Mouse (Mus musculus) midbrain, embryonic 15.5 days (tissue): Measurements from ENCODE around the gene Sytl2. TPM values are rescaled to one million over a fixed set of nuclear protein-coding genes. Genes with fewer than 3 reads are reported as not detected.
A peak's percentile ranks its signal among the peaks of the same experiment; 100 is the strongest.

Experiments
- ATAC-seq: fragments of 200-750 bp; cut with Nextera tagmentation; replicated peaks from 2 replicates; pipeline ENCODE4 v1.8.0; 2017; ENCODE audit warnings: moderate TSS enrichment
- H3K27ac ChIP-seq: fragments of 300-500 bp; sonication (generic); 2 replicates; pipeline ENCODE4 v1.5.1; 2015; ENCODE audit warnings: mild to moderate bottlenecking, inconsistent platforms
- H3K27me3 ChIP-seq: fragments of 300-500 bp; sonication (generic); replicated peaks from 2 replicates; pipeline ENCODE4 v1.6.1; 2015; ENCODE audit warnings: inconsistent platforms
- H3K36me3 ChIP-seq: fragments of 300-500 bp; sonication (generic); replicated peaks from 2 replicates; pipeline ENCODE4 v1.6.1; 2015; ENCODE audit warnings: inconsistent platforms
- H3K4me1 ChIP-seq: fragments of 300-500 bp; sonication (generic); 2 replicates; pipeline ENCODE4 v1.6.1; 2015; ENCODE audit warnings: inconsistent platforms
- H3K4me2 ChIP-seq: fragments of 300-500 bp; sonication (generic); 2 replicates; pipeline ENCODE4 v1.6.1; 2015; ENCODE audit warnings: inconsistent platforms, mild to moderate bottlenecking, moderate library complexity
- H3K4me3 ChIP-seq: fragments of 300-500 bp; sonication (generic); 2 replicates; pipeline ENCODE4 v1.5.1; 2015; ENCODE audit warnings: mild to moderate bottlenecking, inconsistent platforms
- H3K9ac ChIP-seq: fragments of 300-500 bp; sonication (generic); 2 replicates; pipeline ENCODE4 v1.6.1; 2015; ENCODE audit warnings: mild to moderate bottlenecking, inconsistent platforms
- H3K9me3 ChIP-seq: fragments of 300-500 bp; sonication (generic); 2 replicates; pipeline ENCODE4 v1.6.1; 2016; ENCODE audit warnings: inconsistent platforms
- WGBS: fragments of 180-500 bp; shearing (Covaris S2); methylation state at CpG from one replicate; pipeline ENCODE4 v1.1.7; 2015; ENCODE audit warnings: mixed read lengths; 5-methylcytosine and 5-hydroxymethylcytosine counted together
- polyA plus RNA-seq: library from polyadenylated mRNA; unstranded; fragments of >200 nt; fragmentation: Nextera tagmentation; extraction: Ambion mirVana; gene quantifications from 2 replicates; pipeline ENCODE4 v1.2.1, GENCODE M21; 2015

Gene Sytl2
- polyA plus RNA-seq, 1 experiment from 2014 or later, result 7.2 TPM

GRCm38 (mm10) chr7:90353488-90354228, 51.6 kb downstream of the Sytl2 start:
- H3K4me1 ChIP-seq, result no peaks in the 10 kb centered on the region
- no peaks in the 10 kb centered on the region for H3K36me3 ChIP-seq
- H3K4me2 ChIP-seq, result no peak overlapping the region
- no peak for ATAC-seq
- H3K27ac ChIP-seq, result no peak overlapping the region
- H3K4me3 ChIP-seq, result no peak overlapping the region
- H3K9me3 ChIP-seq, result no peaks in the 10 kb centered on the region
- H3K9ac ChIP-seq, result no peak overlapping the region
- no peaks in the 10 kb centered on the region for H3K27me3 ChIP-seq
- 93% methylated on average over 12 of the region's 12 CpGs for WGBS

GRCm38 (mm10) chr7:90354229-90354604, 52.2 kb downstream of the Sytl2 start:
- Histone ChIP-seq H3K36me3 (no peaks in the 10 kb centered on the region), H3K9ac (no peak overlapping the region), H3K27ac (no peak overlapping the region), H3K4me2 (no peak overlapping the region), H3K4me3 (no peak overlapping the region), H3K4me1 (no peaks in the 10 kb centered on the region), H3K9me3 (no peaks in the 10 kb centered on the region), H3K27me3 (no peaks in the 10 kb centered on the region)
- 95% methylated on average over 2 of the region's 2 CpGs for WGBS
- no peak for ATAC-seq

- H3K9ac ChIP-seq, result no peak overlapping the region
- H3K36me3 ChIP-seq, result no peaks in the 10 kb centered on the region
- no peaks in the 10 kb centered on the region for H3K27me3 ChIP-seq
- H3K4me3 ChIP-seq, result no peak overlapping the region
- no peaks in the 10 kb centered on the region for H3K9me3 ChIP-seq
- H3K4me2 ChIP-seq, result no peak overlapping the region
- no peak overlapping the region for H3K27ac ChIP-seq
- no peaks in the 10 kb centered on the region for H3K4me1 ChIP-seq
- WGBS, result 89% methylated on average over 3 of the region's 3 CpGs
- ATAC-seq, result no peak
Observed at GRCm38 (mm10) chr7:90355454-90355853, 53.4 kb downstream of the Sytl2 start.

GRCm38 (mm10) chr7:90355995-90356394, 53.9 kb downstream of the Sytl2 start:
- Histone ChIP-seq H3K9me3 (no peaks in the 10 kb centered on the region), H3K36me3 (no peaks in the 10 kb centered on the region), H3K27ac (no peak overlapping the region), H3K4me2 (no peak overlapping the region), H3K4me3 (no peak overlapping the region), H3K4me1 (no peaks in the 10 kb centered on the region), H3K27me3 (no peaks in the 10 kb centered on the region), H3K9ac (no peak overlapping the region)
- no peak for ATAC-seq
- WGBS, result 50% methylated on average over 2 of the region's 2 CpGs

- H3K27me3 ChIP-seq, result no peaks in the 10 kb centered on the region
- no peaks in the 10 kb centered on the region for H3K4me1 ChIP-seq
- ATAC-seq, result no peak
- H3K9me3 ChIP-seq, result no peaks in the 10 kb centered on the region
- no peak overlapping the region for H3K27ac ChIP-seq
- H3K9ac ChIP-seq, result no peak overlapping the region
- H3K4me3 ChIP-seq, result no peak overlapping the region
- 80% methylated on average over 7 of the region's 7 CpGs for WGBS
- no peaks in the 10 kb centered on the region for H3K36me3 ChIP-seq
- H3K4me2 ChIP-seq, result no peak overlapping the region
Observed at GRCm38 (mm10) chr7:90362788-90363187, 60.7 kb downstream of the Sytl2 start.

GRCm38 (mm10) chr7:90370071-90370851, 68.2 kb downstream of the Sytl2 start:
- Histone ChIP-seq H3K4me2 (no peak overlapping the region), H3K4me1 (no peaks in the 10 kb centered on the region), H3K36me3 (no peaks in the 10 kb centered on the region), H3K9ac (no peak overlapping the region), H3K9me3 (no peaks in the 10 kb centered on the region), H3K4me3 (no peak overlapping the region), H3K27ac (no peak overlapping the region), H3K27me3 (no peaks in the 10 kb centered on the region)
- 86% methylated on average over 6 of the region's 6 CpGs for WGBS
- ATAC-seq, result no peak

- H3K27ac ChIP-seq, result no peak overlapping the region
- H3K4me1 ChIP-seq, result no peaks in the 10 kb centered on the region
- WGBS, result 78% methylated on average over 4 of the region's 4 CpGs
- ATAC-seq, result no peak
- no peak overlapping the region for H3K4me3 ChIP-seq
- H3K9me3 ChIP-seq, result no peaks in the 10 kb centered on the region
- no peak overlapping the region for H3K9ac ChIP-seq
- no peak overlapping the region for H3K4me2 ChIP-seq
- no peaks in the 10 kb centered on the region for H3K27me3 ChIP-seq
- no peaks in the 10 kb centered on the region for H3K36me3 ChIP-seq
Observed at GRCm38 (mm10) chr7:90372804-90373203, 70.8 kb downstream of the Sytl2 start.

- Histone ChIP-seq H3K9ac (no peak overlapping the region), H3K4me2 (no peak overlapping the region), H3K4me1 (peaks cover 12% of the 10 kb centered on the region; the same call in 1 of the 2 replicates), H3K9me3 (no peaks in the 10 kb centered on the region), H3K27me3 (no peaks in the 10 kb centered on the region), H3K36me3 (no peaks in the 10 kb centered on the region), H3K4me3 (no peak overlapping the region), H3K27ac (no peak overlapping the region)
- no peak for ATAC-seq
- 97% methylated on average over 2 of the region's 2 CpGs for WGBS
Observed at GRCm38 (mm10) chr7:90384411-90384810, 82.4 kb downstream of the Sytl2 start.

GRCm38 (mm10) chr7:90386885-90387459, 84.9 kb downstream of the Sytl2 start:
- Histone ChIP-seq H3K36me3 (no peaks in the 10 kb centered on the region), H3K9me3 (no peaks in the 10 kb centered on the region), H3K9ac (peak overlapping the region; percentile 46), H3K4me3 (peak overlapping the region; percentile 41), H3K27me3 (no peaks in the 10 kb centered on the region), H3K27ac (peak overlapping the region; percentile 26; the same call in 1 of the 2 replicates), H3K4me2 (peak overlapping the region; percentile 49), H3K4me1 (peaks cover 12% of the 10 kb centered on the region; the same call in 1 of the 2 replicates)
- ATAC-seq, result peak; percentile 86
- 1% methylated on average over 8 of the region's 8 CpGs for WGBS

GRCm38 (mm10) chr7:90389765-90390164, 87.7 kb downstream of the Sytl2 start:
- no peak for ATAC-seq
- 28% methylated on average over 3 of the region's 3 CpGs for WGBS

GRCm38 (mm10) chr7:90395073-90395472, 93.0 kb downstream of the Sytl2 start:
- Histone ChIP-seq H3K36me3 (no peaks in the 10 kb centered on the region), H3K27me3 (no peaks in the 10 kb centered on the region), H3K4me3 (no peak overlapping the region), H3K9ac (no peak overlapping the region), H3K9me3 (no peaks in the 10 kb centered on the region), H3K4me1 (no peaks in the 10 kb centered on the region), H3K4me2 (no peak overlapping the region), H3K27ac (no peak overlapping the region)
- ATAC-seq, result no peak
- WGBS, result 54% methylated on average over 4 of the region's 4 CpGs

More at GRCm38 (mm10) chr7:90389765-90390164, 87.7 kb downstream of the Sytl2 start:
- Histone ChIP-seq H3K27ac (no peak overlapping the region), H3K4me2 (no peak overlapping the region), H3K4me3 (no peak overlapping the region), H3K36me3 (no peaks in the 10 kb centered on the region), H3K27me3 (no peaks in the 10 kb centered on the region), H3K9me3 (no peaks in the 10 kb centered on the region), H3K9ac (no peak overlapping the region), H3K4me1 (peaks cover 12% of the 10 kb centered on the region; the same call in 1 of the 2 replicates)

GRCm38 (mm10) chr7:90395928-90396327, 93.9 kb downstream of the Sytl2 start:
- no peaks in the 10 kb centered on the region for H3K36me3 ChIP-seq
- ATAC-seq, result no peak
- H3K4me1 ChIP-seq, result no peaks in the 10 kb centered on the region
- no peaks in the 10 kb centered on the region for H3K27me3 ChIP-seq
- H3K9ac ChIP-seq, result no peak overlapping the region
- no peak overlapping the region for H3K27ac ChIP-seq
- no peaks in the 10 kb centered on the region for H3K9me3 ChIP-seq
- no peak overlapping the region for H3K4me3 ChIP-seq
- no peak overlapping the region for H3K4me2 ChIP-seq
- WGBS, result 58% methylated on average over 5 of the region's 5 CpGs
